Mouse (Mus musculus): ENCODE data around the gene Emb. TPM values are rescaled to one million over a fixed set of nuclear protein-coding genes. Genes with fewer than 3 reads are reported as not detected.
A peak's percentile ranks its signal among the peaks of the same experiment; 100 is the strongest.

Emb gene
- total and polyA plus RNA-seq, 3 experiments: 2.7 to 9.3 (median 8.8) TPM

- DNase-seq: peak in 1 of 2 experiments; percentile 17
- intact Hi-C loops (cut with DNase I): no loop called here
- Histone ChIP-seq H3K9ac (ENCODE audit: low read depth, low read length) (no peak overlapping the region), H3K4me1 (ENCODE audit: control insufficient read depth, insufficient read depth, low read length) (no peaks in the 10 kb centered on the region), H3K27me3 (ENCODE audit: control insufficient read depth, insufficient read depth, low read length) (no peaks in the 10 kb centered on the region), H3K27ac (no peak overlapping the region), H3K4me3 (no peak overlapping the region), H3K36me3 (ENCODE audit: control insufficient read depth, insufficient read depth, low read length) (no peaks in the 10 kb centered on the region), H3K79me2 (replicated peaks; ENCODE audit: control insufficient read depth, insufficient read depth, low read length) (no peaks in the 10 kb centered on the region)
- TF ChIP-seq POLR2A (IDR thresholded peaks at IDR 0.05; ENCODE audit: insufficient read depth, low read depth, low read length) (no peak), CTCF (IDR thresholded peaks at IDR 0.05) (no peak), EP300 (IDR thresholded peaks at IDR 0.05; ENCODE audit: insufficient read depth, low read depth, low read length) (no peak)
- 44% methylated on average over 11 of the region's 11 CpGs for WGBS
Measured at GRCm38 (mm10) chr13:117235530-117236212, 27.3 kb downstream of the Emb start.

GRCm38 (mm10) chr13:117237111-117237510, 28.8 kb downstream of the Emb start:
- intact Hi-C loops (cut with DNase I): no loop called here
- 75% methylated on average over 4 of the region's 4 CpGs for WGBS
- H3K36me3 ChIP-seq (ENCODE audit: control insufficient read depth, insufficient read depth, low read length): no peaks in the 10 kb centered on the region
- peak in 1 of 2 experiments; percentile 17 for DNase-seq
- no peaks in the 10 kb centered on the region for H3K4me1 ChIP-seq (ENCODE audit: control insufficient read depth, insufficient read depth, low read length)
- no peaks in the 10 kb centered on the region for H3K27me3 ChIP-seq (ENCODE audit: control insufficient read depth, insufficient read depth, low read length)
- H3K27ac ChIP-seq: no peak overlapping the region
- no peak overlapping the region for H3K9ac ChIP-seq (ENCODE audit: low read depth, low read length)
- no peaks in the 10 kb centered on the region for H3K79me2 ChIP-seq (replicated peaks; ENCODE audit: control insufficient read depth, insufficient read depth, low read length)
- H3K4me3 ChIP-seq: no peak overlapping the region
- TF ChIP-seq EP300 (IDR thresholded peaks at IDR 0.05; ENCODE audit: insufficient read depth, low read depth, low read length) (no peak), CTCF (IDR thresholded peaks at IDR 0.05) (no peak), POLR2A (IDR thresholded peaks at IDR 0.05; ENCODE audit: insufficient read depth, low read depth, low read length) (no peak)

GRCm38 (mm10) chr13:117242063-117242462, 33.7 kb downstream of the Emb start:
- Histone ChIP-seq H3K27me3 (ENCODE audit: control insufficient read depth, insufficient read depth, low read length) (no peaks in the 10 kb centered on the region), H3K36me3 (ENCODE audit: control insufficient read depth, insufficient read depth, low read length) (no peaks in the 10 kb centered on the region), H3K9ac (ENCODE audit: low read depth, low read length) (no peak overlapping the region), H3K4me1 (ENCODE audit: control insufficient read depth, insufficient read depth, low read length) (no peaks in the 10 kb centered on the region), H3K4me3 (no peak overlapping the region), H3K27ac (no peak overlapping the region), H3K79me2 (replicated peaks; ENCODE audit: control insufficient read depth, insufficient read depth, low read length) (no peaks in the 10 kb centered on the region)
- no peak for DNase-seq
- intact Hi-C loops (cut with DNase I): no loop called here
- 74% methylated on average over 3 of the region's 3 CpGs for WGBS
- TF ChIP-seq POLR2A (IDR thresholded peaks at IDR 0.05; ENCODE audit: insufficient read depth, low read depth, low read length) (no peak), EP300 (IDR thresholded peaks at IDR 0.05; ENCODE audit: insufficient read depth, low read depth, low read length) (no peak), CTCF (IDR thresholded peaks at IDR 0.05) (no peak)

GRCm38 (mm10) chr13:117242621-117243020, 34.3 kb downstream of the Emb start:
- intact Hi-C loops (cut with DNase I): no loop called here
- WGBS: 73% methylated on average over 5 of the region's 5 CpGs
- Histone ChIP-seq H3K27me3 (ENCODE audit: control insufficient read depth, insufficient read depth, low read length) (no peaks in the 10 kb centered on the region), H3K79me2 (replicated peaks; ENCODE audit: control insufficient read depth, insufficient read depth, low read length) (no peaks in the 10 kb centered on the region), H3K4me3 (no peak overlapping the region), H3K9ac (ENCODE audit: low read depth, low read length) (no peak overlapping the region), H3K4me1 (ENCODE audit: control insufficient read depth, insufficient read depth, low read length) (no peaks in the 10 kb centered on the region), H3K36me3 (ENCODE audit: control insufficient read depth, insufficient read depth, low read length) (no peaks in the 10 kb centered on the region), H3K27ac (no peak overlapping the region)
- no peak for DNase-seq
- no peak for TF ChIP-seq CTCF (IDR thresholded peaks at IDR 0.05)
- TF ChIP-seq POLR2A (IDR thresholded peaks at IDR 0.05; ENCODE audit: insufficient read depth, low read depth, low read length): no peak
- TF ChIP-seq EP300 (IDR thresholded peaks at IDR 0.05; ENCODE audit: insufficient read depth, low read depth, low read length): no peak

- 90% methylated on average over 4 of the region's 4 CpGs for WGBS
Measured at GRCm38 (mm10) chr13:117260704-117261103, 52.4 kb downstream of the Emb start.

GRCm38 (mm10) chr13:117266156-117266555, 57.8 kb downstream of the Emb start:
- Histone ChIP-seq H3K36me3 (ENCODE audit: control insufficient read depth, insufficient read depth, low read length) (no peaks in the 10 kb centered on the region), H3K4me3 (no peak overlapping the region), H3K79me2 (replicated peaks; ENCODE audit: control insufficient read depth, insufficient read depth, low read length) (no peaks in the 10 kb centered on the region), H3K9ac (ENCODE audit: low read depth, low read length) (no peak overlapping the region), H3K27me3 (ENCODE audit: control insufficient read depth, insufficient read depth, low read length) (no peaks in the 10 kb centered on the region; the same call in 1 of the 2 replicates), H3K4me1 (ENCODE audit: control insufficient read depth, insufficient read depth, low read length) (no peaks in the 10 kb centered on the region), H3K27ac (no peak overlapping the region)
- DNase-seq: no peak
- intact Hi-C loops (cut with DNase I): no loop called here
- TF ChIP-seq EP300 (IDR thresholded peaks at IDR 0.05; ENCODE audit: insufficient read depth, low read depth, low read length) (no peak), CTCF (IDR thresholded peaks at IDR 0.05) (no peak), POLR2A (IDR thresholded peaks at IDR 0.05; ENCODE audit: insufficient read depth, low read depth, low read length) (no peak)
- WGBS: 51% methylated on average over 2 of the region's 2 CpGs

More at GRCm38 (mm10) chr13:117260704-117261103, 52.4 kb downstream of the Emb start:
- Histone ChIP-seq H3K9ac (ENCODE audit: low read depth, low read length) (no peak overlapping the region), H3K36me3 (ENCODE audit: control insufficient read depth, insufficient read depth, low read length) (no peaks in the 10 kb centered on the region), H3K27ac (no peak overlapping the region), H3K4me1 (ENCODE audit: control insufficient read depth, insufficient read depth, low read length) (no peaks in the 10 kb centered on the region), H3K27me3 (ENCODE audit: control insufficient read depth, insufficient read depth, low read length) (no peaks in the 10 kb centered on the region), H3K79me2 (replicated peaks; ENCODE audit: control insufficient read depth, insufficient read depth, low read length) (no peaks in the 10 kb centered on the region), H3K4me3 (no peak overlapping the region)
- no peak for DNase-seq
- TF ChIP-seq POLR2A (IDR thresholded peaks at IDR 0.05; ENCODE audit: insufficient read depth, low read depth, low read length) (no peak), EP300 (IDR thresholded peaks at IDR 0.05; ENCODE audit: insufficient read depth, low read depth, low read length) (no peak), CTCF (IDR thresholded peaks at IDR 0.05) (no peak)
- intact Hi-C loops (cut with DNase I): no loop called here

Data from heart, adult 2 months (tissue).